Mouse (Mus musculus) splenic B cell, adult 2 months (primary cell): ENCODE measurements around the gene 1700019N19Rik.

Source experiments
- DNase-seq: peaks from one replicate; pipeline ENCODE4 v3.0.0-alpha.2; 2011; ENCODE audit warnings: low read depth, low spot score
- H3K27me3 ChIP-seq: 2 replicates; pipeline ENCODE4 v1.6.1; 2012; ENCODE audit warnings: mild to moderate bottlenecking, low read length, moderate library complexity, mixed read lengths; ENCODE audit not compliant: control insufficient read depth, poor library complexity, insufficient read depth, severe bottlenecking
- H3K36me3 ChIP-seq: 2 replicates; pipeline ENCODE4 v1.6.1; 2012; ENCODE audit warnings: mild to moderate bottlenecking, low read length, moderate library complexity, mixed read lengths; ENCODE audit not compliant: control insufficient read depth, poor library complexity, insufficient read depth, severe bottlenecking

1700019N19Rik gene

GRCm38 (mm10) chr19:58794284-58794683 lies at the start of gene 1700019N19Rik:
Gene 1700019N19Rik (minus strand): TSS chr19:58794461.
- DNase-seq, result no peak
- Histone ChIP-seq H3K27me3 (no peaks in the 10 kb centered on the region), H3K36me3 (no peaks in the 10 kb centered on the region)

DNA sequence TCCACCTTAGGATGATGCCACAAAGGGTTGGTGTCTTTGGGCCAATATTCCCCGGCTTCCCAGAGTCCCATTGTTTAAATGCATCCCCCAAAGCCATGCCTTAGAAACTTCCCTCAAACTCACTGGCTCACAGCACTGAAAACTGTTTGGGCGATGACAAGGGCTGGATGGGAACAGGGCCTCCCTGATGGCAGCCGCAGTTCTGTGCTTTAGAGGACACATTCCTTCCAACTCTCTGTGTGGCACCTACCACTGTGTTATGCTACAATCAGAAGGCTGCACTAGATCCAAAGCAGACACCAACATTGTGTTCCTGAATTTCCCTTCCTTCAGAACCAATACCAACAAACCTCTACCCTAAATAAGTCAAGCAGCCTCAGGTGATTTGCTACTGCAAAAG lies 49.3 kb upstream of the 1700019N19Rik start:
- no peak for DNase-seq
- Histone ChIP-seq H3K27me3 (no peaks in the 10 kb centered on the region), H3K36me3 (no peaks in the 10 kb centered on the region)

DNA sequence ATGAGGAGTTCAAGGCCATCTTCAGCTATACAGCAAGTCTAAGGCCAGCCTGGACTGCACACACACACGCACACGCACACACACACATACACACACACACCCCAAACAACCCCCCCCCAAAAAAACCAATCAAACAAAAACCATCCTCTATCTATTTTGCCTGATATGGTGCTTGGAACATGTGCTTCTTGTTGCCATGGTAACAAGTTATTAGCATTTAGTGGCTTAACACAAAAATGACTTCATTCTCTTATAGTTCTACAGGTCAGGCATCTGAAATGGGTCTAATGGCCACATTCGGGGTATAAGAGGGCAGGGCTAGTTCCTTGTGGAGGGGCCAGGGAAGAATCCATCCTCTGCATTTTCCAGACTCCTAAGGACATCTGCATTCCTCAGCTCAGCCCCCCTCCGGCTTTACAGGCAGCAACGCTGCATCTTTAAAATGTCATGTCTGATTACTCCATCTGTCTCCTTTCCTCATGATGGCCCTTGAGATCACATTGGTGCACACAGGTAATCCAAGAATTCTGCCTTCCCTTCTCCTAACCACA lies 46.5 kb upstream of the 1700019N19Rik start:
- Histone ChIP-seq H3K36me3 (no peaks in the 10 kb centered on the region), H3K27me3 (no peaks in the 10 kb centered on the region)
- DNase-seq, result no peak

- Histone ChIP-seq H3K27me3 (no peaks in the 10 kb centered on the region), H3K36me3 (no peaks in the 10 kb centered on the region)
- DNase-seq, result no peak
These were observed 45.5 kb upstream of the 1700019N19Rik start for GRCm38 (mm10) chr19:58839806-58840205.

DNA sequence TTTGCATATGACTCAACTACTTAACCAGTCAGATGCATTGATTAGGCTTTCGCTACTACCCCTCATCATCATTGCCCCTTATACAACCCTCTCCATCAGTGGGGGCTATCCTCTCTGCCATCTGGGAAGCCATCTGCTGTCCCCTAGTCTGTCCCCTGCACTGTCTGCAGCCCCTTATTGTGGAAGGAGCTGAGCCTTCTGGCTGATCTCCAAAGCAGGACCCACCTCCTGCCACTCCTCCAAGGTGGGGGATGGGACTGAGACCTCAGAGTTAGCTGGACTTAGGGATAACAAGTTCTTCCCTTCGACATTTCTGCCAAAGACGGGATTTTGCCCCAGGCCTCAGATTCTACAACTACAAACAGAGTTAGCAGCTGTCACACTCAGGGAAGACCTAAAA lies 45.1 kb upstream of the 1700019N19Rik start:
- DNase-seq, result no peak
- no peaks in the 10 kb centered on the region for H3K27me3 ChIP-seq
- no peaks in the 10 kb centered on the region for H3K36me3 ChIP-seq

DNA sequence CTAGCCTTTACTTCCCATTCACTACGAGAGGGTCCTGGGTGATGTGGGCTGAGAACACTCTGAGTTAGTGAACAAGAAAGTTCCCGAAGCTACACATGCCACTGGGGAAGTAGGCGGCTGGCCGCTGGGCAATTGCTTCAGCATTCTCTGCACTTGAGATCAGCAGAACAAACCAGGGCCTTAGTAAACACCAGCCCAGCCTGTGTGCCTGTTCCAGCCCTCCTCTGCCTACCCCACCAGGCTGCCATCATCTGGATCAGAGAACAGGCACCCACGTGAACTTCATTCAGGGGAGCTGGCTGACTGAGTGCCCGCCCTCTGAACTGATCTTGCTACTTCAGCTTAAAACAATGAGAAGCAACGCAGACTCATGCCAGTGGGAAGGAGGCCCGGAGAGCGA lies 44.4 kb upstream of the 1700019N19Rik start:
- Histone ChIP-seq H3K36me3 (no peaks in the 10 kb centered on the region), H3K27me3 (no peaks in the 10 kb centered on the region)
- no peak for DNase-seq

- H3K27me3 ChIP-seq, result no peaks in the 10 kb centered on the region
- H3K36me3 ChIP-seq, result no peaks in the 10 kb centered on the region
- DNase-seq, result peak; percentile 62
These were observed 39.4 kb upstream of the 1700019N19Rik start for GRCm38 (mm10) chr19:58833639-58834180.

DNA sequence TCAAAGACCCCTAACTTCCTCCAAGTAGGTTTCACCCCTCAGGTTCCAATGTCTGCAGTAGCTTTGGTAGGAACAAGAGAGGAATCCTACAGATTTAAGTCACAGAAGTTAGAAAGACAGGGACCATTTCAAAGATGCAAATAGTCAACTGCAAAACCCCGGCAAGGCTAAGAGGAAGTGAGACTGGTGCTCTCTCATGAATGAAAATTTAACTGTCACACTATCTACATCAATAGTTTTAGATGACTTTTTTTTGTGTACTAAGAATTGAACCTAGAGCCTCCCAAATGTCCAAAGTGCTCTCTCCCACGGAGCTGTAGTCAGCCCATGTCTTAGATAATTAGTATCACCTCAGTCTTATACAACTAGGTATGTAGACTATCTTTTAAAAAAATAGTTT lies 38.7 kb upstream of the 1700019N19Rik start:
- DNase-seq, result peak; percentile 75
- no peaks in the 10 kb centered on the region for H3K27me3 ChIP-seq
- no peaks in the 10 kb centered on the region for H3K36me3 ChIP-seq

DNA sequence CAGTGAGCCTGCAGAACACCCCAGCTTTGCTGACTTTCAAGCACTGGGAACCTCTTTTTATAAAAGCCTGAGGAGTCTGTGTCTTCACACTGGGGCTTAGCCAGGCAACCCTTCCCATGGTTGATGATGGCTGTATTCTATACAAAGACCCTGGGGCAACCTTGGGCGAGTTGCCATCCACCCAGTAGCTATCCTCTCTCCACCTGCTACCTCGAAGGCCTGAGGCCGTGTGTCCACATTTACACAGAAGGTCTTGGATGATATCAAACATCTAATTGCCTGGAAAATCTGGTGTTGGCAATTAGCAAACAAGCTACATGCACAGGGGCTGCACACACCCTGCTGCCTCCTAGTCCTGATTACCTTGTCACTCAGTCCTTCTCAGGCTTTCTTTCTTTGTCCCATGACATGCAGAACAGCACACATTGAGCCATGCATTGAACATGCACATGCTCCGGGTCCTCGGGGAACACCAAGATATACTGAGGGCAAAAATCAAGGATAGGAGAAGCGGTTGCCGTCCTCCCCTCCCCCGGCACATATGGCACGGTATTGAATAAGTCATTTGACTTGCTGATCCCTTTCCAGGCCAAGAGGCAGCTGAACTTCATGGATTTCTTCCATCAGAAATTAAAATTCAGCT lies 37.1 kb upstream of the 1700019N19Rik start:
- no peak for DNase-seq
- Histone ChIP-seq H3K36me3 (no peaks in the 10 kb centered on the region), H3K27me3 (no peaks in the 10 kb centered on the region)

- Histone ChIP-seq H3K36me3 (no peaks in the 10 kb centered on the region), H3K27me3 (no peaks in the 10 kb centered on the region)
- no peak for DNase-seq
These were observed 35.9 kb upstream of the 1700019N19Rik start for GRCm38 (mm10) chr19:58830182-58830581.

GRCm38 (mm10) chr19:58829575-58829974 lies 35.3 kb upstream of the 1700019N19Rik start:
- Histone ChIP-seq H3K36me3 (no peaks in the 10 kb centered on the region), H3K27me3 (no peaks in the 10 kb centered on the region)
- DNase-seq, result no peak

DNA sequence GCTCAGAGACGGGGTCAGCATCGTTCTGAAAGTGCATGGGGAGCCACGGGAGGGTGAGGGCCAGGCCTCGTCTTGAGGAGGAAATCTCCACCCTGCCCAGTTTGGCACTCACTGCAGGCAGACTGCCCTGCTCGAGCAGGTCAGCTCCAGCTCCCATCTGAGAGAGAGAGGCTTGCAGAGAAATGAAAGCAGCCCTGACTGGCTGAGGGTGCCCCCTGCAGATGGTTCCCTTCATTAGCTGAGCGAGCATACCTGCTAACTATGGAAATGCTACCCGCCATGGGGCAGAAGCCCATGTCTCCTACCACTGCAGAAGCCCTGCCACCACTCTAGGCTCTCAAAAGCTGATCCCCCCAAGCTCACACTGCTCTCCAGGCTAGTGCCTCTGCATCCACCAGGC lies 33.4 kb upstream of the 1700019N19Rik start:
- peak; percentile 23 for DNase-seq
- Histone ChIP-seq H3K36me3 (no peaks in the 10 kb centered on the region), H3K27me3 (no peaks in the 10 kb centered on the region)

DNA sequence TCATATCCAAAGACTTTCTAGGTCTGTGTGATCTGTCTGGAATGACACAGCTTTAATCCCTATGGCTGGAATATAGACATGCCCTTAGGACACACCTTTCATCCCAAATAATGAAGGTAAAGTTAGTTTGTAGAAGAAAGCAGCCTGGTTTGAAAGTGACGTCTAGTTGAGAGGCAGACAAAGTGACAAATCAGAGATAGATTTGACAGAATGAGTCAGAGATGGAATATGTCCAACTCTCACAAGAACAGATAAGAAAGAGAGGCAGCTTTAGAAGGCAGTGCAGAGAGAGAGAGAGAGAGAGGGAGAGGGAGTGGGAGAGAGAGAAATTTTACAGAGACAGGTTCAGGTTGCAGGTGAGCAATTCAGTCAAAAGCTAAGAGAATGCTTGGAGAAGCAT lies 30.1 kb upstream of the 1700019N19Rik start:
- no peaks in the 10 kb centered on the region for H3K27me3 ChIP-seq
- no peak for DNase-seq
- no peaks in the 10 kb centered on the region for H3K36me3 ChIP-seq

GRCm38 (mm10) chr19:58823301-58823700 lies 29.0 kb upstream of the 1700019N19Rik start:
- H3K27me3 ChIP-seq, result no peaks in the 10 kb centered on the region
- no peak for DNase-seq
- H3K36me3 ChIP-seq, result no peaks in the 10 kb centered on the region

- Histone ChIP-seq H3K27me3 (no peaks in the 10 kb centered on the region), H3K36me3 (no peaks in the 10 kb centered on the region)
- DNase-seq, result no peak
These were observed 28.4 kb upstream of the 1700019N19Rik start for GRCm38 (mm10) chr19:58822454-58823200.
